Mouse (Mus musculus) cerebellum, postnatal 4 days (tissue): ENCODE data around the gene Morc4.

Experiments
- DNase-seq, 2 experiments: peaks; one replicate each; pipeline ENCODE4 v3.0.0; 2022; ENCODE audit warnings: low spot score in 2 of 2, mixed read lengths in 1 of 2

Gene Morc4

DNA sequence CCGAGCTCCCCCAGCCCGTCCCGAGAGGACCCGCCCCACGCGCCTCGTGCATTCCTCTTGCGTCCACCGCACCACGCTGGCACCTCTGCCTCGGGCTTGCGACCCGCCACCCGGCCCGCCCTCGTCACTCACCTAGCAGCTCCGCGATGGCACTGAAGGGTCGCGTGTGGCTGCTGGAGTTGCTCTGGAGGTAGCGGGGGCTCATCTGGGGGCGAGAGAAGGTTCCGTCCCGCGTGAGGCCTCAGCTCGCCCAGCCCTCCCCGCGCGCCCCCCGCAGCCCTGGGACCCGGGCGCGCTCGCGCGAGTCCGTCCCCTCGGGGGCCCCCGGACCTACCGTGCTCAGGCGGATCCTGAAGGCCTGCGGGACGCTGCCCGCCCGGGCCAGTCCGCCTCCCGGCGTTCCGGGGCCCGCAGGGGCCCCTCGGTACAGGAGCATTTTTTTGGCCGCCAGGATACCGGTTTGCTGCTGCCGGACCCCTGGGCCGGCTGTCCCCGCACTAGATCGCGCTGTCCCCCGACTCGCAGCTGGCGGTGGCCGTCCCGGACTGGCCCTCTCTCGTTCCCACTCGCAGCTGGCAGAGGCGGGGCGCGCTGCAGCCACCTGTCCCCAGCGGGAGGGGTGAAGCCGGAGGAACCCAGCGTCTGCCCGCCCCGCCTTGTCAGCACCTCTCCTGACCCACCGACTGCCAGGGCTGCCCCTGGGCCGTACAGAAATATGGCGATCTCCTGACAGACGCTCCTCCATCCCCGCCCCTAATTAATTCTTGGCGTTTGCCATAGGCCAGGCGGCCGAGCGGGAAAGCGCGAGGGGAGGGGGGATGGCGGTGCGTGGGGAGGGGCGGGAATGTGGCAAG lies at the start of gene Morc4:
TSS of gene Morc4 (minus strand) at position 740 of the 854 bp plus-strand sequence.
- DNase-seq, result peak; percentile 19 to 47

DNA sequence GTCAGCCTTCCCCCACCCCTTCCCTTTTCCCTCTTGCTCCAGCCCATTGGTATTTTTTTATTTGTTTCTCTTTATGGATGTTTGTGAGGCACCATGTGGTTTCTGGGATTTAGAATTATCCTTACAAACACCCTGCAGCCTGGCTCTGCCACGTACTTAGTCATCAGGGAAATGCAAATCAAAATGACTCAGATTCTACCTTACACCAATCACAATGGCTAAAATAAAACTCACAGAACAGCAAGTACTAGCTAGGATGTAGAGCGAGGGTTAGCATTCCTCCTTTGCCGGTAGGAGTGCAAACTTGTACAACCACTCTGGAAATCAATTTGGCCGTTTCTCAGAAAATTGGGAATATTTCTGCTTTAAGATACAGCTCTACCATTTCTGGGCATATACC lies 49.1 kb upstream of the Morc4 start:
- DNase-seq, result no peak

- DNase-seq, result no peak
Measured at GRCm38 (mm10) chrX:139891387-139891786, 19.9 kb upstream of the Morc4 start.

GRCm38 (mm10) chrX:139883221-139883620 lies 11.7 kb upstream of the Morc4 start:
- DNase-seq, result no peak

- DNase-seq, result no peak
Measured at GRCm38 (mm10) chrX:139877936-139878335, 6.5 kb upstream of the Morc4 start.

DNA sequence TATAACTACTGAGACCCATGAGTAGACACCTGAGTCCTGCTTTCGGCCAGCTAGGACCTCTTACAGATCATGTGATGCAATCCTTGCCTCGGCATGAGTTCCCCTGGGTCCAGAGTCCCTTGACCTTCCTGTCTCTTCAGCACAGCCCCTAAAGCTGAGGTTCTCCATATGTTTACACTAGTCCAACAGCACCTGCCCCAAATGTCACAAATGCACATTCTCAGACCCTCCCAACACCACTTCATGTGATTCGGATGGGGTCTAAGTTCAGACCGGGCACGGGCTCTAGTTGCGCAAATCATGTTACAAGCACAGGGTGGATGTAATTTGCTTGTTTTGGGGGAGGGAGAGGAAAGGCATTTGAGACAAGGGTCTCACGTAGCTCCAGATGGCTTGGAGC lies 5.6 kb upstream of the Morc4 start:
- no peak for DNase-seq

- no peak for DNase-seq
Measured at GRCm38 (mm10) chrX:139870300-139870711, 1.2 kb downstream of the Morc4 start.

DNA sequence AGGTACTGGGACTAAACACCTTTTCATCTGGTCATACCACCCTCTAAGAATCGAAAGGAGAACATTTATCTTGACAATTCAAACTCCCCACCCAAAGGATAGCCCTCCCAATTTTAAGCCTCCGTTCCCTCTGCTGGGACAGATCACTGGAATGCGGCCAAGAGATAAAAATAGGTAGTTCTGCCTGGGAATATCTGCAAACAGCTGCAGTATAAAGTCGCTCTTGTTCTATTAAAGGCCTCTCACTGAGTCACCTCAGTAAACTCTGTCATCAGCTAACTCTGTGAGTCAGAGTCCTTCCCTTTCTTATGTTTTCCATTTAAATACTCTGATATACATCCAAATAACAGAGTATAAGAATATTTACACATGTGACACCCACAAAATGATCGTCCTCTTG lies 12.1 kb downstream of the Morc4 start:
- no peak for DNase-seq

GRCm38 (mm10) chrX:139854795-139855194 lies 16.7 kb downstream of the Morc4 start:
- DNase-seq, result no peak

GRCm38 (mm10) chrX:139841091-139841490 lies 30.4 kb downstream of the Morc4 start:
- DNase-seq, result no peak

DNA sequence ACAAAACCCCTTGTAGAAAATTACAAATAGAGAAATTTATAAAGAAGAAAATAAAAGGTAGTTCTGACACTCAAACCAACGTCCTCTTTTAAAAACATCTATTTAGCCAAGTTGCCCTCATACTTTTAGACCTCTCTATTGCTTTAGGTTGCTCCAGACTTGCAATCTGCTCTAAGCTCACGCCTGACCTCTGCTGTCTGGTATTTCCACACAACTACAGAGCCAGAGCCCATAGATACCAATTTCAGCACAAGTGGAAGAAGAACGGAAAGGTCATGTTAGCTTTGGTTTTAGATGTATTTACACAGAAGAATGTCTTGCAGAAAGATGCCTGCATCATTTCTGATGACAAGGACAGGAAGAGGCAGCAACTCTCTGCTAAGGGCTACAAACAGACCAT lies 32.4 kb downstream of the Morc4 start:
- DNase-seq, result no peak

- DNase-seq, result peak; percentile 33 to 56
Measured at GRCm38 (mm10) chrX:139832464-139832863, 39.0 kb downstream of the Morc4 start.

- DNase-seq, result no peak
Measured at GRCm38 (mm10) chrX:139828363-139829092, 42.9 kb downstream of the Morc4 start.

GRCm38 (mm10) chrX:139826926-139827325 lies 44.6 kb downstream of the Morc4 start:
- no peak for DNase-seq

GRCm38 (mm10) chrX:139825402-139825801 lies 46.1 kb downstream of the Morc4 start:
- no peak for DNase-seq

DNA sequence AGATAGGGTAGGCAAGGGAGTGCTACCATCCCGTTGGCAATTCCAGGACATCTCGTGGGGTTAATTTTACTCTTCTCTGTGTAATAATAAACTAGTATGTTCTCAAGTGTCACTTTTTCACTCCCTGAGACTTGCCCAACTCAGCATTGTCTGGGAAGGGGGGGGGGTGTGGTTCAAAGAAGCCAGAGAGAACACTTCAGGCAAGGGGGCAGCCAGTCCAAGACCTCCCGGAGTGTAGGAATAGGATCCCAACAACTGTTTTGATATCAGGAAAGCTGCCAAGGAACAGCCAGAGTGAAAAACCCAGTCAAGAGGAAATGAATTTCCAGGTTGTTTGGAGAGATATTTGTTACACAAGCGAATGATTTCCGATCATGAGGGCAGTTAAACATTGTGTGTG lies 56.3 kb downstream of the Morc4 start:
- no peak for DNase-seq

DNA sequence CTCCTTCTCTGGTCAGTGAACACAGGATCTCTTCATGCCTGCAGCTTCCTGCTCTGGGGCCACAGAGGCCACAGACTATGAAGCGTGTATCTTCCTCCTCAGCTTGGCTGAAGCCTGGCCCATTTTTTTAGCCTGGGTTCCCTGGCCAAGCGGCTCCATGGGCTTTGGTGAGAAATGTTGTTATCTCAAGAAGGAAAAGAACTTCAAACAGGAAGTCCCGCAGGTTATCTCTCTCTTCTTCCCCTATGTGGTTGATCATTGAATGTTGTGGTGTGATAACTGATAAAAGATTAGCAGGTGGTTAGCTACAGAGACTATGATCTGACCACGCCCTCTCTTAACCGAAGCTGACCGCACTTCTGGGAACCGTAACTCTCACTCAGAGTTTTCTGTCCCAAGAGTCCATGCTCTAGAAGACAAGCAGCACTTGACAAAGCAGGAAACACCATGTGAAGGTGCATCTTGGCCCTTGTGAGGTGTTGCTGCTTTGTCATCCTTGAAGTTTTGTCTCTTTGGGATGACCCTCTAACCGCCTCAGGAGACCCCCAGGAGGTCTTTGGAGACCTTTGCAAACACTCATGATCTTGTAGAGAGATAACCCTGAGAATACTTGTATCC lies 57.4 kb downstream of the Morc4 start:
- DNase-seq, result no peak

DNA sequence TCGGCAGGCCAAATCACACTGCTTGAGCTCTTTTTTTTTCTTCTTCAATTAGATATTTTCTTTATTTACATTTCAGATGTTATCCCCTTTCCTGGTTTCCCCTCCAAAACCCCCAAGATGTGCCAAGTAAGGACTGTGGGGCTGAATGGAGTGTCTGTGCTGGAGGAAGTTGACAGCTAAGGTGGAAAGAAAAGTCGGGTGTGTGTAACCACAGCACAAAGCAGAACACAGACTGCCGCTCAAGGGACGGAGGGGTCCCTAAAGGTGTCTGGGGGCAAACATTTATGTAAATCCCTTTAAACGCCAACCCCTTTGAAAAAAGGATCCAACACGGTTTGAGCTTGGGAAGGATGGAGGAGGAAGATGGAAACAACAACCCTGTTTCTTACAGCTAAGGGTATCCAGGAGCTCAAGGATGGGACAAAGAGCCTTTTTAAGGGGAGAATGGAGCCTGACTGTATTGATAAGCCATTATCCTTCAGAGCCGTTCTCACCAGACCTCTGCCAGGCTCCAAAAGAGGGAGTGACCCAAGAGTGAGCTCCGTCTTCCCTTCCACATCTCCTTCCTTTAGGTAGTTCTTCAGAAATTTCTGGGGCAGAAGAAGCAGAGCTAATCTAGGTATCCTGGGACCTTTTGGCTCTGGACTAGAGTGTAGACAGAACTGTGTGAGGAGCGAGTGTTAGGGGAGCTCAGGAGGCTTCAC lies 58.0 kb downstream of the Morc4 start:
- DNase-seq, result no peak

DNA sequence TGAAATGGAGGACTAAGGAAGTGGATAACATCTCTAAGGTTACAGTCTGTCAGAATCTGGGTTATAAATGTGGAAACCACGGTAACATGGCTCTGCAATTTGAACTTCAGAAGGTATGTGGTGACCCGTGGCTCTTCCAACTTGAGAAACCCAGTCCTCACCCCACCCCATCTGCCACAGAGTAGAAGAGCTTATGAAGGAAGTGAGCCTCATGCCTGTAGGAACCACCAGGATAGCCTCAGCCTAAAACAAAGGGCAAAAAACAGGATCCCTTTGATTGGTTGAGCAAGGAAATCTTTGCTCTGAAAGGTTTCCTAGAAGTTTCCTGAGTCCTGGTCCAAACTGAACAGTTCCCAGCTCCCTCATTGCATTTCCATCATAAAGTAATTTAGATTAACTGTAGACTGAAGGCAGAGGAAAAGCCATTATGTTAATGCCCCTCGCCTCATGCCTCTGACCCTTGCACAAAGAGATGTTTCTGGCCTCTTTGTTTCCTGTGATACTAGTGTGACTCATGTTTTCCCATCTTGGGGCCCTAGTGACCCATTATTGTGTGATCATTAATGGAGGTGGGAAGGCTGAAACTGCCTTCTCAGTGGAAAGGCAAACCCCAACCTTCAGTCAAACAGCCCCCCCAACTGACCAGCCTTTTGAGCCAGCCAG lies 58.7 kb downstream of the Morc4 start:
- no peak for DNase-seq

DNA sequence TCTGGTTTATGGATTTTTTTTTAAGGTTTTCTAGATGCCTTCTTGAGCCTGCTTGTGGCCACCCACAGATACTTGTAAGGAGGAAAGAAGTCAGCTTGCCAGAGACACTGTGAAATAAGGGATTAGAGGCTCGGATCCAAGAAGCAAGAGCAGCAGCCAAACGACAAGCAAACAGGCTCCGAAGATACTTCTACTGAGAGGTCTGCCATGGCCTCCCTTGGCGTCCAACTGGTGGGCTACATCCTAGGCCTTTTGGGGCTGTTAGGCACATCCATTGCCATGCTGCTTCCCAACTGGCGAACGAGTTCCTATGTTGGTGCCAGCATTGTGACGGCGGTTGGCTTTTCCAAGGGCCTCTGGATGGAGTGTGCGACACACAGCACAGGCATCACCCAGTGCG lies 63.0 kb downstream of the Morc4 start:
- DNase-seq, result peak in 1 of 2 experiments; percentile 27

- peak in 1 of 2 experiments; percentile 42 for DNase-seq
Measured at GRCm38 (mm10) chrX:139808085-139808484, 63.4 kb downstream of the Morc4 start.
